Mouse (Mus musculus): ENCODE measurements around the gene Avil.

DNA sequence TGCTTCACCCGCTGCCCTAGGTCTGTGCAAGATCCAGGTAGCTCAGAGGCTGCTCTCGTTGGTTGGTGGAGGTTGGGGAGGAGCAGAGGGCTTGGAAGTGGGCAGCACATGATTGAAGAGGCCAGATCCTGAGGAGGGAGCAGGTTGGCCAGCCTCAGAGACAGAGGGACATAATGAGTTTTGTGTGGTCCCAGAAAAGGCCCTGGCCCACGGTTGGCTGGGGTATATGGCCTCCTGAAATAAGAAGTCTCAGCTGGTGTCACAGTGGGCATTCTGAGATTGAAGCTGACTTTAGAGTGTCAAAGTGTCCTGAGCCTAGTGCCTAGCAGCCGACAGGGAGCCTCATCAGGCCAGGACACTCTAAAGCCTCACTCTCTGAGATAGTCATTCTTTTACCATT, 15.4 kb upstream of the Avil start:
- TF ChIP-seq CTCF (IDR thresholded peaks at IDR 0.05; ENCODE audit: extremely low read depth, insufficient read length, insufficient replicate concordance, low read depth, low read length) (no peak), POLR2A (IDR thresholded peaks at IDR 0.05; ENCODE audit: low read depth, low read length) (no peak; the same call in 1 of the 2 replicates)

Measured in small intestine, adult 2 months (tissue).